Mouse (Mus musculus) B cell, adult (primary cell): ENCODE results near the gene Slc35e3. TPM values are rescaled to one million over a fixed set of nuclear protein-coding genes. Genes with fewer than 3 reads are reported as not detected.

ENCODE experiments used
- total RNA-seq: library from RNA; stranded (reverse); gene quantifications from 4 replicates; pipeline ENCODE4 v1.2.4, GENCODE M21; 2023; ENCODE audit not compliant: inconsistent age

The Slc35e3 gene
- total RNA-seq = 9.6 to 14.0 TPM (median 11.8 TPM) in 4 replicates

DNA sequence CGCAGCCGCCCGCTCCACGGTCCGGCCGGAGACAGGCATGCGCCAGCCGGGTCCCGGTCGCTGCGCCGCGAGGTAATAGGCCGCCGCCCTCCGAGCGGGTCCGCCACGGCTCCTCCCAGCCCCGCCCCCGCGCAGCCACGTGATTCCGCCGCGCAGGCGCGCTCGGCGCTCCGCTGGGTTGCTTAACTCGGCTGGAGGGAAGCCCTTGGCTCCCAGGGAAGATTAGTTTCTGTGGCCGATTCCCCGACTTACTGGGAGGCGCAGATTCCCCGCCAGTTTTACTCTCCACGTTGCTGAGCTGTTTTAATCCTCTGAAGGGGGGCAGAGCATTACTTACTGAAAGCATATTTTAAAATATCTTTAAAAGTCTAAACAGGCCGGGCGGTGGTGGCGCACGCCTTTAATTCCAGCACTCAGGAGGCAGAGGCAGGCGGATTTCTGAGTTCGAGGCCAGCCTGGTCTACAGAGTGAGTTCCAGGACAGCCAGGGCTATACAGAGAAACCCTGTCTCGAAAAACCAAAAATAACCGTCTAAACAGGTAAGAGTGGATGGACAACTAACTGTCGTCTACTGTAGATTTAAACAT is at the start of gene Slc35e3:
Gene Slc35e3, minus strand, starts transcription at position 69 of the 587 bp plus-strand sequence.

GRCm38 (mm10) chr10:117792141-117793091 is 46.3 kb upstream of the Slc35e3 start, which contains the start of gene Nup107:
TSS of gene Nup107 (minus strand) at chr10:117792705.

GRCm38 (mm10) chr10:117710604-117711141 is 35.5 kb downstream of the Slc35e3 start, which contains the start of gene Mdm2:
TSS of gene Mdm2 (minus strand) at chr10:117710758.

Other genes with a start within 250 kb of the Slc35e3 start
- 54.6 to 82.5 TPM (median 67.0 TPM) in 4 replicates for gene Cpm, start 116.9 kb downstream of the Slc35e3 start, total RNA-seq
- 133 to 146 TPM (median 139 TPM) in 4 replicates for gene Mdm2, start 35.6 kb downstream of the Slc35e3 start, total RNA-seq
- gene Nup107, start 46.3 kb upstream of the Slc35e3 start, total RNA-seq = 37.3 to 39.2 TPM (median 37.9 TPM) in 4 replicates
- 418 to 435 TPM (median 428 TPM) in 4 replicates for gene Rap1b, start 99.7 kb upstream of the Slc35e3 start, total RNA-seq